Comparison of ENCODE assay signal across 16 mouse cellular contexts in the genomic region with DNA sequence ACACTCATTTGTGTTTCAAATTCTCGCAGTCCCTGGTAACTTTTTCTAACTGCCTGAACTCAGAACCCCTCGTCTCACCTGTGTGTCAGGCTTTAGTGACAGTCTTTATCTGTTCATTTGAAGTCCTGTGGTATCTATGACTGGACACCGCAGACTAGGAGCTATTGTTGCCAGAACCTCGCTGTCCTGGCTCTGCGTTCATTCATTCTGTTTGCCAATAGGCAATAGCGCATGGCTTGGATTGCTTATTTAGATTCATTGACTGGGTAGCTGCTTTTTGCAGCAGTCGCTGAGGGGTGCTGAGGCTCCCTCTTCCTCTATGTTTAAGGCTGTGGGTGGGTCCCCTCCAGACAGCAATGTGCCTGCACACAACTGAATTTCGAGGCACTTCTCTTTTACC.
"Had no signal": no experiment of that assay in that cellular context is flagged by ENCODE, and none has a peak within 500 bp of the region (broad histone marks: within the 10 kb centered on the region; RNA-seq: fewer than 3 reads in every experiment).

No protein-coding gene starts in this region.

- H3K9me3 ChIP-seq: midbrain, embryonic 12.5 days; midbrain, embryonic 15.5 days; neural tube, embryonic 13.5 days; neural tube, embryonic 15.5 days; stomach, embryonic 15.5 days had no signal

- H3K4me1 ChIP-seq: stomach, embryonic 15.5 days had no signal

- H3K4me3 ChIP-seq: midbrain, embryonic 12.5 days; midbrain, embryonic 15.5 days; myocyte; neural tube, embryonic 13.5 days; neural tube, embryonic 15.5 days; stomach, embryonic 15.5 days had no signal

- H3K9ac ChIP-seq: liver, embryonic 14.5 days; lung, embryonic 14.5 days; midbrain, embryonic 12.5 days; midbrain, embryonic 15.5 days; neural tube, embryonic 13.5 days; neural tube, embryonic 15.5 days; stomach, embryonic 15.5 days had no signal

- DNase-seq: lung, adult 18-20 months; lung, embryonic 14.5 days; lung, postnatal 10 days; lung, postnatal 4 days; right cerebral cortex, postnatal 14 days; thymus, adult 2 months; thymus, postnatal 25 days; thymus, postnatal 4 days had no signal

- H3K4me2 ChIP-seq: lung, embryonic 14.5 days; stomach, embryonic 15.5 days had no signal

- H3K36me3 ChIP-seq: midbrain, embryonic 12.5 days; midbrain, embryonic 15.5 days; neural tube, embryonic 13.5 days; neural tube, embryonic 15.5 days; stomach, embryonic 15.5 days had no signal

- H3K27ac ChIP-seq: liver, embryonic 14.5 days; neural tube, embryonic 13.5 days; neural tube, embryonic 15.5 days; stomach, embryonic 15.5 days; stomach, postnatal 0 days had no signal

- H3K27me3 ChIP-seq: stomach, embryonic 15.5 days had no signal
